Mouse (Mus musculus) left cerebral cortex, postnatal 14 days (tissue): ENCODE measurements around the gene Calml4. TPM values are rescaled to one million over a fixed set of nuclear protein-coding genes. Genes with fewer than 3 reads are reported as not detected.
A peak's percentile ranks its signal among the peaks of the same experiment; 100 is the strongest.

ENCODE experiments used
- DNase-seq, 2 experiments: peaks; one replicate each; pipeline ENCODE4 v3.0.0; 2021 to 2022; ENCODE audit warnings: low spot score in 2 of 2, mixed read lengths in 1 of 2
- intact Hi-C: fragments of 180-260 bp; cut with DNase I; formaldehyde crosslinking; loops from one replicate; pipeline ENCODE4 v1.15.1; 2025
- total RNA-seq, 2 experiments: library from RNA; stranded (reverse); gene quantifications; 2 replicates each; pipeline ENCODE4 v1.2.3; 2021

The Calml4 gene
- total RNA-seq, 2 experiments from 2014 or later: 1.1 to 1.5 TPM

DNA sequence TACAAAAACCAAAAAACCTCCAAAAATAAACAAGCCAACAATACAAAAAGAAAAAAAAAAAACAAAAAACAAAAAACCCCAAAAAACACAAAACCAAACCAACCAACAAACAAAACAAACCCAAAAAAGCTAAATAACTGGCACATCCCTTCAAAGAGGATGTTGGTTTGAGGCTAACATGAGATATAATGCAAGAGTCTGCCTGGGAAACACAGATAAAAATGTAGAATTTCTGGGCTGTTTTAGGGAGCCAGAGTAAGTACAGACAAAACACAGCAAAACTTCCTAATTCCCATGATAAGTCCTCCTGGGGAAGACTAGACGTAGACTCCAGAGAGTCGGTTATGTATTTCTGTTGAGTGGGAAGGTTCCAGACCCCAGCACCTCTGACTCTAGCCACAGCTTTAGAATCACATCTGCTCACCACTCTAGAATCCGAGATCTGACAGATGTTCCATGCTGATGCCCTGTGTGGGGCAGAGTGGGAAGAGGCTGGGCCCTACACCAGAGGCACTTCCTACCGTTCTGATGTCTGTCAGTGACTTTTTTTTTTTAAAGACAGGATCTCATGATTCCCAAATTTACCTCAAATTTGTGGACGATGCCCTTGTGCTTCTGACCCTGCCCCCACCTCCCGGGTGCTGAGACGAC is 19.2 kb downstream of the Calml4 start:
- DNase-seq: no peak

DNA sequence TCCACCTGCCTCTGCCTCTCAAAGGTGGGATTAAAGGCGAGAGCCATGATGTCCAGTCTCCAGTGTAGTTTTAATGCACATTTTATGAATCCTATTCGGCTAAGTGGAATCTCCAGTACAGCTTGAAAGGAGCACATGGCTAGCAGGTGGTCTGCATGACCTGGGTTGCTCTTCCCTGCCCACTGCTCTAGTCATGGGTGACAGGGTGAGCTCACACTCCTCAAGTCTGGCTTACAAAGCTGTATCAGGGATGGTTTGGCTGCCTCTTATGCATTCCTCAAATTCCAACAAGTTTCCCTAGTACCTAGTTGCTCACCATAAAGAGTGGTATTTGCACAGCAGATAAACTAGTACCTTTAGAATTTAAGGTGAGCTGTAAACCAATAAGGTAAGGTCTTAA is 19.9 kb downstream of the Calml4 start:
- intact Hi-C loops: no loop called here
- no peak for DNase-seq

More for the DNA sequence above, 19.2 kb downstream of the Calml4 start:
- intact Hi-C loops: no loop called here

- no peak for DNase-seq
- intact Hi-C loops: no loop called here
Observed at GRCm38 (mm10) chr9:62881871-62882270, 24.0 kb downstream of the Calml4 start.

GRCm38 (mm10) chr9:62894486-62894885 is 36.6 kb downstream of the Calml4 start:
- intact Hi-C loops: no loop called here
- peak in 1 of 2 experiments; percentile 19 for DNase-seq

DNA sequence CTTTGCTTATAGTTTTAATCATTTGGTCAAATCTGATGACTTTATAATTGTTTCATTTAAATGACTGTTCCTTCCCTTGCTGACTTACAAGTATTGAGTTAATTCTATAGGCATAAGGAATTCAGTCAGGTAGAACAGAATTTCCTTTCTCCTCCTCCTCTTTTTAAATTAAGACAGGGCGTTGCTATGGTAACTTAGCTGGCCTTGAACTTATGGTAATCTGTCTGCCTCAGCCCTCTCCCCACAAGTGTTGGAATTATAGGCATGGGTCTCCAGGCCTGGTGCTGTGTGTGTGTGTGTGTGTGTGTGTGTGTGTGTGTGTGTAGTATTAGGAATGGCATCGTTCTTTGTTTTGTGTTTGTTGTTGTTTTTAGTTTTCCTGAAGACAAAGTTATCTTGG is 43.9 kb downstream of the Calml4 start:
- no peak for DNase-seq
- intact Hi-C loops: loop anchor here (10.0 kb wide), 1 partner anchor 73 kb away; no protein-coding TSS in a partner anchor

- intact Hi-C loops: loop anchor here (10.0 kb wide), 1 partner anchor 71 kb away; no protein-coding TSS in a partner anchor
- no peak for DNase-seq
Observed at GRCm38 (mm10) chr9:62903841-62904240, 46.0 kb downstream of the Calml4 start.

DNA sequence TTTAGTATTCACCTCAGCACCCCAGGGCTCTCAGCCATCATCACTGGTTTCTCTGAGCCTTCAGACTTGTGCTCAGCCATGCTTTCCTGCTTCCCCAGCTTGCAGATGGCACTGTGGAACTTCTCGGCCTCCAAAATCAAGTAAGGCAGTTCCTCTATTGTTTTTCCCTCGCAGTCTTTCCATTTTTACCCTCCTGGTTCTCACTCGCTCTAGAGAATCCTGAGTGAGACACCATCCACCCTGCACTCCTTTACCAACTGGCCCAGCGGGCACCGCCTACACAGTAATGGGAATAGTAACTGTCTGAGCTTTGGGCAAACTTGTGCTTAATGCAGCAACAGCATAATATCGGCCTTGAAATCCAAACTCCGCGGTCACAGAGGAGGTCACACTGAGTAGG is 47.2 kb downstream of the Calml4 start:
- intact Hi-C loops: loop anchor here (10.0 kb wide), 1 partner anchor 70 kb away; no protein-coding TSS in a partner anchor
- DNase-seq: no peak

DNA sequence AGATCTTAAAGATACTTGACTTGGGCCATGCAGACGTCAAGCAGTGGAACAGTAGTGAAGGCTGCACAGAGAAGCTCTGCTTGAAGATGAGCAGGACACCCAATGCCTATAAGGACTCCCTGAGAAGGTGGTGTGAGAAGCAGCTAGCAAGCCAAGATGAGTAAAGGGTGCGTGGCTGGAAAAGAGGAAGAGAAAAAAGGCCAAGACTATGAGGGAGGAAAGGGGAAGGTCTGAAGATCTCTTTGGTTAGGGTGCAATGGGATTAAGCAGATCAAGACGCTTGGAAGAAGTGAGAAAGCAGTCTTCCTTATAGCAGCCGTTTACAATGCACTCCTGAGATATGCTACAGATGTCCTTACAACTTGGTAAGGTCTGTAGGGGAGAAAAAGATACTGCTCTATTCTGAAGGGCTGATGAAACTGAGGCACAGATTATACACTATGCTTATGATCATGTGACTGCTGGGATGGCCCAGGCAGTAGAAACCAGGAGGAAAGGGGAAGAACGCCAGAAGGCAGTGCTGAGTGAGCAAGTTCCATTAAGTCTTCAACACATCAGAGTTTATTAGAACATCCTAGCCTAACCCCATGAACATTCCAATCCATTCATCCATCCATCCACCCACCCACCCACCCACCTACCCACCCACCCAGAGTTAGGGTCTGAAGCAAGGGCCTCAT is 55.6 kb downstream of the Calml4 start:
- no peak for DNase-seq
- intact Hi-C loops: no loop called here

GRCm38 (mm10) chr9:62917059-62917458 is 59.2 kb downstream of the Calml4 start:
- no peak for DNase-seq
- intact Hi-C loops: no loop called here

DNA sequence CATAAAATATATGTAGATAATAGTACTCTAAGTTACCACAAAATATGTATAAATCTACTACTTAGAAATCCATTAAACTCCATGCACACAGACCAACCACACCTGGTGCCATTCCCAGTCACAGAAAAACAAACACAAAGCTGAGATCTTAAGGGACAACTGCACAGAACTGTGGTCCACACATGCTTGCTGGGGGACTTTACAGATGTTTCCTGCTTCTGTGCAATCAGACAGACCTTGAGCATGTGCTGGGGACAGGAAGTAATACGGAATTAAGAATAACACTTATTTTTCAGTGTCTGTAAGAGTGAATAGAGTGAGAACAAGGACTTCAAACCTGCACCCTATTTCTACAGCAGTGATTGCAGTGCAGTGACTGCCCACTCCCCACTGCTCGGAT is 63.0 kb downstream of the Calml4 start:
- no peak for DNase-seq
- intact Hi-C loops: no loop called here

- intact Hi-C loops: loop anchor here (5.0 kb wide), 1 partner anchor 147 kb away; no protein-coding TSS in a partner anchor
Observed at GRCm38 (mm10) chr9:62924886-62925610, 67.2 kb downstream of the Calml4 start.

More at GRCm38 (mm10) chr9:62924886-62925610, 67.2 kb downstream of the Calml4 start:
- DNase-seq: peak; percentile 25 to 52

Other genes starting within 250 kb of the Calml4 start
- gene Itga11, start 180.3 kb upstream of the Calml4 start, total RNA-seq: 1 to 10 TPM; 1.3 to 1.4 TPM
- 100 to 1,000 TPM; 112 TPM for gene Fem1b, start 46.1 kb upstream of the Calml4 start, total RNA-seq
- 10 to 100 TPM; 11.2 to 11.5 TPM for gene Cln6, start 19.3 kb upstream of the Calml4 start, total RNA-seq
- 10 to 100 TPM; 55.2 to 55.8 TPM for gene Pias1, start 129.8 kb downstream of the Calml4 start, total RNA-seq